Mouse (Mus musculus): ENCODE results near the gene Mtmr11. TPM values are rescaled to one million over a fixed set of nuclear protein-coding genes. Genes with fewer than 3 reads are reported as not detected.
"Not testable (repeated sequence)": the region's sequence is repeated elsewhere in the genome, so short reads cannot be mapped to it uniquely, and the experiment has no call there.

The Mtmr11 gene
- polyA plus RNA-seq, 1 experiment from 2014 or later, result 3.7 TPM

GRCm38 (mm10) chr3:96192977-96193376 lies 31.2 kb downstream of the Mtmr11 start:
- no peak overlapping the region for H3K27ac ChIP-seq (replicated peaks)
- H3K9me3 ChIP-seq (replicated peaks), result no peaks in the 10 kb centered on the region
- no peak overlapping the region for H3K4me3 ChIP-seq (replicated peaks)
- no peak for ATAC-seq (ENCODE audit: insufficient read depth)
- H3K4me1 ChIP-seq (replicated peaks), result peaks cover 20% of the 10 kb centered on the region
- H3K27me3 ChIP-seq, result peaks cover 19% of the 10 kb centered on the region
- H3K36me3 ChIP-seq (replicated peaks), result no peaks in the 10 kb centered on the region
- H3K9ac ChIP-seq, result no peak overlapping the region
- no peak overlapping the region for H3K4me2 ChIP-seq
- WGBS (ENCODE audit: insufficient replicate concordance), result 61% methylated on average over 12 of the region's 12 CpGs

- 55% methylated on average over 10 of the region's 10 CpGs for WGBS (ENCODE audit: insufficient replicate concordance)
- no peaks in the 10 kb centered on the region for H3K36me3 ChIP-seq (replicated peaks)
- H3K27ac ChIP-seq (replicated peaks), result no peak overlapping the region
- no peak for ATAC-seq (ENCODE audit: insufficient read depth)
- peaks cover 31% of the 10 kb centered on the region for H3K4me1 ChIP-seq (replicated peaks)
- H3K4me3 ChIP-seq (replicated peaks), result no peak overlapping the region
- no peak overlapping the region for H3K9ac ChIP-seq
- H3K9me3 ChIP-seq (replicated peaks), result no peaks in the 10 kb centered on the region
- H3K27me3 ChIP-seq, result peaks cover 19% of the 10 kb centered on the region
- no peak overlapping the region for H3K4me2 ChIP-seq
Measured at GRCm38 (mm10) chr3:96194966-96195365, 33.2 kb downstream of the Mtmr11 start.

- Histone ChIP-seq H3K36me3 (replicated peaks) (no peaks in the 10 kb centered on the region), H3K9ac (no peak overlapping the region), H3K4me3 (replicated peaks) (no peak overlapping the region), H3K9me3 (replicated peaks) (no peaks in the 10 kb centered on the region), H3K27me3 (peaks cover 19% of the 10 kb centered on the region), H3K27ac (replicated peaks) (no peak overlapping the region), H3K4me1 (replicated peaks) (peaks cover 31% of the 10 kb centered on the region), H3K4me2 (peak overlapping the region; percentile 99; the same call in 1 of the 2 replicates)
- ATAC-seq (ENCODE audit: insufficient read depth), result no peak
- 86% methylated on average over 11 of the region's 11 CpGs for WGBS (ENCODE audit: insufficient replicate concordance)
Measured at GRCm38 (mm10) chr3:96195616-96196313, 34.0 kb downstream of the Mtmr11 start.

GRCm38 (mm10) chr3:96196437-96197128 lies 34.8 kb downstream of the Mtmr11 start:
- H3K9me3 ChIP-seq (replicated peaks), result no peaks in the 10 kb centered on the region
- H3K27ac ChIP-seq (replicated peaks), result peak overlapping the region; percentile 90
- no peaks in the 10 kb centered on the region for H3K36me3 ChIP-seq (replicated peaks)
- H3K9ac ChIP-seq, result peak overlapping the region; percentile 73
- 16% methylated on average over 27 of the region's 27 CpGs for WGBS (ENCODE audit: insufficient replicate concordance)
- H3K27me3 ChIP-seq, result peaks cover 19% of the 10 kb centered on the region
- H3K4me3 ChIP-seq (replicated peaks), result peak overlapping the region; percentile 73
- no peak for ATAC-seq (ENCODE audit: insufficient read depth)
- H3K4me1 ChIP-seq (replicated peaks), result peaks cover 31% of the 10 kb centered on the region
- peak overlapping the region; percentile 99 for H3K4me2 ChIP-seq

- Histone ChIP-seq H3K9me3 (replicated peaks) (no peaks in the 10 kb centered on the region), H3K36me3 (replicated peaks) (no peaks in the 10 kb centered on the region), H3K27ac (replicated peaks) (peak overlapping the region; percentile 90), H3K4me1 (replicated peaks) (peaks cover 31% of the 10 kb centered on the region), H3K9ac (peak overlapping the region; percentile 73), H3K4me2 (peak overlapping the region; percentile 99), H3K27me3 (peaks cover 16% of the 10 kb centered on the region), H3K4me3 (replicated peaks) (peak overlapping the region; percentile 73)
- WGBS (ENCODE audit: insufficient replicate concordance), result under 1% methylated on average over 50 of the region's 50 CpGs
- ATAC-seq (ENCODE audit: insufficient read depth), result peak; percentile 85
Measured at GRCm38 (mm10) chr3:96197129-96197749, 35.4 kb downstream of the Mtmr11 start.

- peak overlapping the region; percentile 57 for H3K9ac ChIP-seq
- WGBS (ENCODE audit: insufficient replicate concordance), result 4% methylated on average over 6 of the region's 6 CpGs
- H3K27ac ChIP-seq (replicated peaks), result peak overlapping the region; percentile 63
- H3K4me2 ChIP-seq, result peak overlapping the region; percentile 99
- H3K27me3 ChIP-seq, result peaks cover 6% of the 10 kb centered on the region
- peaks cover 31% of the 10 kb centered on the region for H3K4me1 ChIP-seq (replicated peaks)
- H3K36me3 ChIP-seq (replicated peaks), result no peaks in the 10 kb centered on the region
- ATAC-seq (ENCODE audit: insufficient read depth), result peak; percentile 38
- peak overlapping the region; percentile 73 for H3K4me3 ChIP-seq (replicated peaks)
- no peaks in the 10 kb centered on the region for H3K9me3 ChIP-seq (replicated peaks)
Measured at GRCm38 (mm10) chr3:96198181-96198580, 36.4 kb downstream of the Mtmr11 start.

- H3K9ac ChIP-seq; H3K36me3 ChIP-seq (replicated peaks); H3K9me3 ChIP-seq (replicated peaks); ATAC-seq (ENCODE audit: insufficient read depth); H3K27me3 ChIP-seq; H3K4me3 ChIP-seq (replicated peaks); H3K27ac ChIP-seq (replicated peaks): not testable (repeated sequence)
- 16% methylated on average over 8 of the region's 8 CpGs for WGBS (ENCODE audit: insufficient replicate concordance)
- Histone ChIP-seq H3K4me2 (peak overlapping the region; percentile 99), H3K4me1 (replicated peaks) (peaks cover 31% of the 10 kb centered on the region)
Measured at GRCm38 (mm10) chr3:96198601-96199251, 36.9 kb downstream of the Mtmr11 start.

- ATAC-seq (ENCODE audit: insufficient read depth), result no peak
- no peak overlapping the region for H3K27ac ChIP-seq (replicated peaks)
- no peaks in the 10 kb centered on the region for H3K27me3 ChIP-seq
- no peak overlapping the region for H3K4me2 ChIP-seq
- no peak overlapping the region for H3K4me3 ChIP-seq (replicated peaks)
- H3K36me3 ChIP-seq (replicated peaks), result no peaks in the 10 kb centered on the region
- WGBS (ENCODE audit: insufficient replicate concordance), result 58% methylated on average over 2 of the region's 2 CpGs
- no peaks in the 10 kb centered on the region for H3K9me3 ChIP-seq (replicated peaks)
- H3K4me1 ChIP-seq (replicated peaks), result peaks cover 31% of the 10 kb centered on the region
- no peak overlapping the region for H3K9ac ChIP-seq
Measured at GRCm38 (mm10) chr3:96199731-96200130, 37.9 kb downstream of the Mtmr11 start.

- Histone ChIP-seq H3K9ac (no peak overlapping the region), H3K9me3 (replicated peaks) (no peaks in the 10 kb centered on the region), H3K4me1 (replicated peaks) (0 out of 2 replicates have a peak, but pooled peaks cover 5% of the 10 kb centered on the region), H3K36me3 (replicated peaks) (no peaks in the 10 kb centered on the region), H3K27ac (replicated peaks) (no peak overlapping the region), H3K4me3 (replicated peaks) (no peak overlapping the region), H3K4me2 (no peak overlapping the region), H3K27me3 (peaks cover 17% of the 10 kb centered on the region)
- ATAC-seq (ENCODE audit: insufficient read depth), result no peak
- 65% methylated on average over 3 of the region's 3 CpGs for WGBS (ENCODE audit: insufficient replicate concordance)
Measured at GRCm38 (mm10) chr3:96207819-96208218, 46.0 kb downstream of the Mtmr11 start.

- no peak for ATAC-seq (ENCODE audit: insufficient read depth)
- no peak overlapping the region for H3K27ac ChIP-seq (replicated peaks)
- no peak overlapping the region for H3K4me2 ChIP-seq
- no peaks in the 10 kb centered on the region for H3K36me3 ChIP-seq (replicated peaks)
- WGBS (ENCODE audit: insufficient replicate concordance), result 36% methylated on average over 15 of the region's 15 CpGs
- no peaks in the 10 kb centered on the region for H3K9me3 ChIP-seq (replicated peaks)
- H3K27me3 ChIP-seq, result peaks cover 17% of the 10 kb centered on the region
- H3K9ac ChIP-seq, result no peak overlapping the region
- no peak overlapping the region for H3K4me3 ChIP-seq (replicated peaks)
- H3K4me1 ChIP-seq (replicated peaks), result 0 out of 2 replicates have a peak, but pooled peaks cover 5% of the 10 kb centered on the region
Measured at GRCm38 (mm10) chr3:96209242-96209641, 47.4 kb downstream of the Mtmr11 start.

Data from liver, embryonic 15.5 days (tissue).